Mouse (Mus musculus): ENCODE measurements around the gene Mesp1. TPM values are rescaled to one million over a fixed set of nuclear protein-coding genes. Genes with fewer than 3 reads are reported as not detected.
A peak's percentile ranks its signal among the peaks of the same experiment; 100 is the strongest.

Mesp1 gene
- polyA plus RNA-seq, 1 experiment from 2014 or later = not detected

DNA sequence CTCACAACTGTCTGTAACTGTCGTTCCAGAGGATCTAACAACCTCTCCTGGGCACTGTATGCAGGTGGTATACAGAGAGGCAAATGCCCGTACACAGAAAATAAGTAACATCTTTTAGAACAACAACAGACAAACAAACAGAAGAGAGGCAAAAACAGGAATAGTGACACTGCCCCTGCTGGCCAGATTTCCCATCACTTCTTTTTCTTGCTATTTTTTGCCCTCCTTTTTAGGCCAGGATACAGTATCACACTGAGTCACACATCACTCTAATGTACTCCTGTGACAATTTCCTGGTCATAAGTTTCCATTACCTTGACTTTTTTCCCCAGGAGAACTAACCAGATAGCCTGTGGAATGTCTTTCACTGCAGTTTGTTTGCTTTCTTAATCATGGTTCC lies 37.3 kb downstream of the Mesp1 start:
- H3K27me3 ChIP-seq (ENCODE audit: control insufficient read depth, insufficient read depth, low read length) = no peaks in the 10 kb centered on the region
- no peak for ATAC-seq (ENCODE audit: low FRiP score)
- H3K4me3 ChIP-seq (ENCODE audit: low read depth, low read length) = no peak overlapping the region
- H3K4me2 ChIP-seq = no peak overlapping the region
- H3K27ac ChIP-seq (ENCODE audit: low read depth, low read length) = no peak overlapping the region
- DNase-seq (ENCODE audit: low spot score, missing footprints) = peak; percentile 73
- H3K4me1 ChIP-seq (ENCODE audit: control insufficient read depth, insufficient read depth, low read length) = no peaks in the 10 kb centered on the region
- H3K9ac ChIP-seq (ENCODE audit: low read length) = no peak overlapping the region
- no peaks in the 10 kb centered on the region for H3K36me3 ChIP-seq (ENCODE audit: control insufficient read depth, insufficient read depth, low read length)
- WGBS = 53% methylated on average over 2 of the region's 2 CpGs
- no peaks in the 10 kb centered on the region for H3K9me3 ChIP-seq (ENCODE audit: control insufficient read depth, low read length)

DNA sequence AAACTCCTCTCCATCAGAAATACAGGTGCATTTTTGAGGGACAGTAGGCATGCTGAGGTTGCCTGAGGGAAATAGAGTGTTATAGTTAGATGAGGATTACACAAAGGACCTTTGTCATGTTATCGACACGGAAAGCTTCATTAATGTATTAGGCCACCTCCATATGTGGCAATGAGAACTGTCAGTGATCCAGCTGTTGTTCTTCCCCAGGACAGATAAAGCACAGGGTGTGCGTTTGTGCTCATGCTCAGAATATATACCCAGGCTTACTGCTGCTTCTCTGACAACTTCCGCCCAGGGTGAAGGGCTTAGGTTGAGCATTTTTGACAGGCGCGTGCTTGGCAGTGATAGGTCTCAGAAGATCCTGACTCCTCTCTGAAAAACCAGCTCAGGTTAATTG lies 44.1 kb downstream of the Mesp1 start:
- Histone ChIP-seq H3K36me3 (ENCODE audit: control insufficient read depth, insufficient read depth, low read length) (no peaks in the 10 kb centered on the region), H3K27me3 (ENCODE audit: control insufficient read depth, insufficient read depth, low read length) (no peaks in the 10 kb centered on the region), H3K27ac (ENCODE audit: low read depth, low read length) (no peak overlapping the region), H3K9ac (ENCODE audit: low read length) (no peak overlapping the region), H3K4me3 (ENCODE audit: low read depth, low read length) (no peak overlapping the region), H3K4me2 (no peak overlapping the region), H3K9me3 (ENCODE audit: control insufficient read depth, low read length) (no peaks in the 10 kb centered on the region), H3K4me1 (ENCODE audit: control insufficient read depth, insufficient read depth, low read length) (no peaks in the 10 kb centered on the region)
- ATAC-seq (ENCODE audit: low FRiP score) (no peak), DNase-seq (ENCODE audit: low spot score, missing footprints) (no peak)
- 89% methylated on average over 6 of the region's 6 CpGs for WGBS

DNA sequence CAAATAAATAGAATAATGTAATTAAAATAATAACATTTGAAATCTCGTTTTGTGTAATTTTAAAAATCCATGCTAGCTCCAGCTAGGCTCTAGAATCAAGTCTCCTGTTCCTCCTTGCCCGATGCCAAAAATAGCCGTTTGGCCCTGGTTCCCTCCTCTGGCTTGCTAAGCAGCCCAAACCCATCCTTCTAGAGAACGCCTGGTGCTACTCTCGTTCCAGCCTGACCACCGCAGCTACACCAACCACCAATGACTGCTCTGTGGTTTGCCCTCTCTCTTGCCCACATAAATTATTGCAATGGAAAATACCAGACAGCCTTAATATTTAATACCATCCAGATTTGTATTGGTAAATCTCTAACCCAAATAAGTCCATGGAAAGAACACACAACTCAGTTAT lies 45.9 kb downstream of the Mesp1 start:
- DNase-seq (ENCODE audit: low spot score, missing footprints) (no peak), ATAC-seq (ENCODE audit: low FRiP score) (no peak)
- Histone ChIP-seq H3K36me3 (ENCODE audit: control insufficient read depth, insufficient read depth, low read length) (no peaks in the 10 kb centered on the region), H3K27me3 (ENCODE audit: control insufficient read depth, insufficient read depth, low read length) (no peaks in the 10 kb centered on the region), H3K4me2 (no peak overlapping the region), H3K9me3 (ENCODE audit: control insufficient read depth, low read length) (no peaks in the 10 kb centered on the region), H3K27ac (ENCODE audit: low read depth, low read length) (no peak overlapping the region), H3K4me3 (ENCODE audit: low read depth, low read length) (no peak overlapping the region), H3K9ac (ENCODE audit: low read length) (no peak overlapping the region), H3K4me1 (ENCODE audit: control insufficient read depth, insufficient read depth, low read length) (no peaks in the 10 kb centered on the region; the same call in 1 of the 2 replicates)
- 77% methylated on average over 6 of the region's 6 CpGs for WGBS

DNA sequence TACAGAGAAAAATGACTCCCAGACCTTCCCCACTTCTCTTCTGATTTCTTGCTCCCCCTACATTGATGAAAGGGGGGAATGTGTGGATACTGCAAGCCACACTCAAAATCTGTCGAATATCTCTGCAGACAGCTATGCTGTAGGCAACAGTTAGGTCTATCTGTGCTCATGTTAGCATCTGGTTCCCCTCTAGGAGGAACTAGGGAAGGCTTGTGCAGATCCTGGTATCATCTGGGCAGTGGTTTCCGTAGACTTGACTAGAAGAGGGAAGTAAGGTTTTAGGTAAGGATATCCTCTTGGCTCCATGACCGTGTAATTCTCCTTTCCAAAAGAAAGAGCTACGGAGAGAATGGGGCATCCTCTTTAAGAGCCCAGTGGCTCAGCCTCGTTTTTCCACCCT lies 49.0 kb downstream of the Mesp1 start:
- H3K36me3 ChIP-seq (ENCODE audit: control insufficient read depth, insufficient read depth, low read length) = no peaks in the 10 kb centered on the region
- DNase-seq (ENCODE audit: low spot score, missing footprints) (no peak), ATAC-seq (ENCODE audit: low FRiP score) (no peak)
- H3K4me3 ChIP-seq (ENCODE audit: low read depth, low read length) = no peak overlapping the region
- H3K9me3 ChIP-seq (ENCODE audit: control insufficient read depth, low read length) = no peaks in the 10 kb centered on the region
- H3K9ac ChIP-seq (ENCODE audit: low read length) = no peak overlapping the region
- no peak overlapping the region for H3K4me2 ChIP-seq
- H3K27ac ChIP-seq (ENCODE audit: low read depth, low read length) = no peak overlapping the region
- WGBS = 78% methylated on average over 5 of the region's 5 CpGs
- no peaks in the 10 kb centered on the region for H3K27me3 ChIP-seq (ENCODE audit: control insufficient read depth, insufficient read depth, low read length)
- no peaks in the 10 kb centered on the region; the same call in 1 of the 2 replicates for H3K4me1 ChIP-seq (ENCODE audit: control insufficient read depth, insufficient read depth, low read length)

DNA sequence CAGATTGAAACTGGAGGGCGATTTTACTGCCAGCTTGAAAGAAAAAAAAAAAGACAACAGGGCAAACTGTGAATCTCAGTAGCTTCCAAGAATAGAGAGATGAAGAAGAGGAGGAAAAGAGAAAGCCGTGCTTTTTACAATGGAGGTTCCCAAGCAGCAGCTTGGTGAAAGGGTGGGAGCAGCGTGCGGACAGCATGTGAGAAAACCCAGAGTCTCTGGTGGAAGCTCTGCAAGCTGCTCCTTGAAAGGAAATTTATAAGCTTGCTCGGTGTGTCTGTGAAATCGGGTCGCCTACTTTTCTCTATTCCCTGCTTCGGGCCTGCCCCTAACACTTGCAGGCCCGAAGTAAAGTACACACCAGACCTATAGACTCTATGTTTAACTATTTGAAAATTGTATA lies 49.5 kb downstream of the Mesp1 start:
- 94% methylated on average over 9 of the region's 9 CpGs for WGBS
- H3K9ac ChIP-seq (ENCODE audit: low read length) = no peak overlapping the region
- no peaks in the 10 kb centered on the region for H3K36me3 ChIP-seq (ENCODE audit: control insufficient read depth, insufficient read depth, low read length)
- no peak overlapping the region for H3K4me3 ChIP-seq (ENCODE audit: low read depth, low read length)
- DNase-seq (ENCODE audit: low spot score, missing footprints) (no peak), ATAC-seq (ENCODE audit: low FRiP score) (no peak)
- H3K4me1 ChIP-seq (ENCODE audit: control insufficient read depth, insufficient read depth, low read length) = no peaks in the 10 kb centered on the region; the same call in 1 of the 2 replicates
- no peak overlapping the region for H3K27ac ChIP-seq (ENCODE audit: low read depth, low read length)
- no peaks in the 10 kb centered on the region for H3K27me3 ChIP-seq (ENCODE audit: control insufficient read depth, insufficient read depth, low read length)
- no peak overlapping the region for H3K4me2 ChIP-seq
- H3K9me3 ChIP-seq (ENCODE audit: control insufficient read depth, low read length) = no peaks in the 10 kb centered on the region

DNA sequence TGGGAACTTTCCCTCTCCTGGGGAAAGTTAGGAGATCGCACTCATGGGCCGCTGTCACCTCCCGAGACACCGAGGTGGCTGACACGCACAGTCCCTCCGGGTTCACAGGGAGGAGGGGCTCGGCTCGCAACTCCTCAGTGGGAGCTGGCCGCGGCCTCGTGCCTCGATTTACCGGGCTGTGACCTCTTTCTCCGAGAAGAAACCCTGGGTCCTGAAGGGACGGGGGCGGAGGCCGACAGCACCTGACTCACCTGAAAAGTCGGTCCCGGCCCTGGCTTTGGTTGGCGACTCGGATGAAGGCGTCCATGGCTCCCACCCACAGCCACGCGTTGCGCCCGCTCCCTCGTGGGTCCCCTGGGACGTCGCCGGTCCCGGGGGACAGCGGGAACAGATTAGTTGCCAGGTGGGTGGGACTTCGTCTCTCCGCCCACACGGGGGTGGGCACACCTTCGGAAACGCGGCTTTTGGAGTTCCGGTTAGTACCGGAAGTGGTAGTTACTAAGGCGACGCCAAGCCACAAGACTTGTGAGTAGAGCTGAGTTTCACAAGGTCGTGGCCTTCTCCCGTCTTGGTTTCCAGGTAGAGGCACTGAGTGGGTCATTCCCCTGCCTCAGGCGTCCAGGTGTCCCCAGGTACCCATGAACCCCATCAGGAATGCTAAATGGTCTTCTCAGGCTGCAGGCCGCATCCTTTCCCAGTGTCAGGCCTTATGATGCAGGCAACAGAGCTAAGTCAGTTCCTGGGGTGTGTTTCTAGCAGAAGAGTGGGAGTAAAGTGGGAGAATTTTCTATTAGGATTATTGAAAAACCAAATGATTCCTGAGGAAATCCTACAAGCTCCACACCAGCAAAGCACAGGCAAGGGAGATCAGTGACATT lies 50.7 kb downstream of the Mesp1 start, which contains the start of the genes Pex11a and Wdr93:
Pex11a (minus strand) TSS at position 473 of the 878 bp plus-strand sequence.
Wdr93 (plus strand) TSS at position 505 of the 878 bp plus-strand sequence.
- Histone ChIP-seq H3K36me3 (ENCODE audit: control insufficient read depth, insufficient read depth, low read length) (no peaks in the 10 kb centered on the region), H3K4me3 (ENCODE audit: low read depth, low read length) (peak within 1 kb of the TSS; percentile 69), H3K4me1 (ENCODE audit: control insufficient read depth, insufficient read depth, low read length) (no peaks in the 10 kb centered on the region; the same call in 1 of the 2 replicates), H3K9me3 (ENCODE audit: control insufficient read depth, low read length) (no peaks in the 10 kb centered on the region), H3K4me2 (peak within 1 kb of the TSS; percentile 100), H3K27me3 (ENCODE audit: control insufficient read depth, insufficient read depth, low read length) (no peaks in the 10 kb centered on the region), H3K27ac (ENCODE audit: low read depth, low read length) (no peak within 1 kb of the TSS), H3K9ac (ENCODE audit: low read length) (peak within 1 kb of the TSS; percentile 71)
- DNase-seq (ENCODE audit: low spot score, missing footprints) (peak; percentile 95), ATAC-seq (ENCODE audit: low FRiP score) (peak; percentile 81)
- WGBS = 3% methylated on average over 44 of the region's 46 CpGs

DNA sequence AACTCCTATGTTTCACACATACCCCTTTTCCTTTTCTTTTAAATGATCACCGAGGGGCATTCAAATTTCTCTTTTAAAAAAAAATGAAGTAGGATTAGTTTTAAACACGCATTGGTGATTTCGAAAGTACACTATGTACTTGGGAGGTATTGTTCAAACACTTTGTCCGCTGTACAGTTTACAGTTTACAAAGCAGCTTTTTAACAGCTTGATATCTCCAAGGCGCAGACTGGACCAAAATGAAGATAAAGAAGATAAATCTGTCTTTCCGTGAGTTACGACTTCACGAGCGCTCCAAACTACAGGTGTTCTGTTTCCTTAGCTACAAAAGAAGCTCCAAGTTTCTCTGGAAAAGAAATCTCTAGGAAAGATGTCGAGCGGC lies 51.3 kb downstream of the Mesp1 start:
- Histone ChIP-seq H3K4me2 (peak overlapping the region; percentile 100), H3K9ac (ENCODE audit: low read length) (peak overlapping the region; percentile 71), H3K4me1 (ENCODE audit: control insufficient read depth, insufficient read depth, low read length) (no peaks in the 10 kb centered on the region; the same call in 1 of the 2 replicates), H3K9me3 (ENCODE audit: control insufficient read depth, low read length) (no peaks in the 10 kb centered on the region), H3K4me3 (ENCODE audit: low read depth, low read length) (peak overlapping the region; percentile 69), H3K36me3 (ENCODE audit: control insufficient read depth, insufficient read depth, low read length) (no peaks in the 10 kb centered on the region), H3K27me3 (ENCODE audit: control insufficient read depth, insufficient read depth, low read length) (no peaks in the 10 kb centered on the region), H3K27ac (ENCODE audit: low read depth, low read length) (no peak overlapping the region)
- 27% methylated on average over 11 of the region's 11 CpGs for WGBS
- no peak for ATAC-seq (ENCODE audit: low FRiP score)
- no peak for DNase-seq (ENCODE audit: low spot score, missing footprints)

Other genes with a start within 250 kb of the Mesp1 start
- gene Rhcg, start 176.1 kb downstream of the Mesp1 start, polyA plus RNA-seq (2014; fragmentation: Nextera tagmentation; extraction: Ambion mirVana) = 0.41 and 0.75 TPM in 2 replicates
- 14.8 and 16.0 TPM in 2 replicates for gene Ticrr, start 133.6 kb downstream of the Mesp1 start, polyA plus RNA-seq (2014; fragmentation: Nextera tagmentation; extraction: Ambion mirVana)
- gene Kif7, start 78.1 kb downstream of the Mesp1 start, polyA plus RNA-seq (2014; fragmentation: Nextera tagmentation; extraction: Ambion mirVana) = 2.8 and 4.7 TPM in 2 replicates
- not detected in 2 replicates for gene Plin1, start 60.9 kb downstream of the Mesp1 start, polyA plus RNA-seq (2014; fragmentation: Nextera tagmentation; extraction: Ambion mirVana)
- gene Pex11a, start 50.7 kb downstream of the Mesp1 start, polyA plus RNA-seq (2014; fragmentation: Nextera tagmentation; extraction: Ambion mirVana) = 8.4 TPM in 2 replicates
- gene Wdr93, start 50.6 kb downstream of the Mesp1 start, polyA plus RNA-seq (2014; fragmentation: Nextera tagmentation; extraction: Ambion mirVana) = 0.33 and 0.39 TPM in 2 replicates
- 0.40 TPM in 2 replicates for gene Mesp2, start 16.9 kb upstream of the Mesp1 start, polyA plus RNA-seq (2014; fragmentation: Nextera tagmentation; extraction: Ambion mirVana)
- 3.4 and 5.6 TPM in 2 replicates for gene Anpep, start 67.3 kb upstream of the Mesp1 start, polyA plus RNA-seq (2014; fragmentation: Nextera tagmentation; extraction: Ambion mirVana)
- 60.4 and 63.4 TPM in 2 replicates for gene Ap3s2, start 126.9 kb upstream of the Mesp1 start, polyA plus RNA-seq (2014; fragmentation: Nextera tagmentation; extraction: Ambion mirVana)
- gene Arpin, start 141.6 kb upstream of the Mesp1 start, polyA plus RNA-seq (2014; fragmentation: Nextera tagmentation; extraction: Ambion mirVana) = 27.8 and 28.3 TPM in 2 replicates
- gene Zfp710, start 231.0 kb upstream of the Mesp1 start, polyA plus RNA-seq (2014; fragmentation: Nextera tagmentation; extraction: Ambion mirVana) = 25.6 and 31.3 TPM in 2 replicates

All from midbrain, embryonic 11.5 days (tissue).